Mouse (Mus musculus): ENCODE results near the gene Ttc27.

- TF ChIP-seq MAX (IDR thresholded peaks at IDR 0.05; ENCODE audit: low read length) (no peak), CTCF (IDR thresholded peaks at IDR 0.05 in 2 of 3, conservative IDR thresholded peaks at IDR 0.05 in 1 of 3; ENCODE audit: control insufficient read depth in 1 of 3, insufficient read depth in 1 of 3, low read depth in 2 of 3, low read length in 3 of 3, poor library complexity in 1 of 3, severe bottlenecking in 1 of 3) (no peak), GATA1 (IDR thresholded peaks at IDR 0.05; ENCODE audit: low read depth, low read length) (no peak), POLR2A (IDR thresholded peaks at IDR 0.05; ENCODE audit: control insufficient read depth in 1 of 2, insufficient read depth in 1 of 2, low read depth in 1 of 2, low read length in 2 of 2, poor library complexity in 1 of 2) (no peak), EP300 (IDR thresholded peaks at IDR 0.05; ENCODE audit: low read depth in 1 of 2, low read length in 2 of 2) (no peak), HCFC1 (IDR thresholded peaks at IDR 0.05; ENCODE audit: low read depth, low read length) (no peak), MXI1 (IDR thresholded peaks at IDR 0.05; ENCODE audit: low read depth, low read length) (no peak), NRF1 (IDR thresholded peaks at IDR 0.05; ENCODE audit: insufficient read depth, low read depth, low read length, poor library complexity, severe bottlenecking) (no peak)
These were observed 56.0 kb downstream of the Ttc27 start for GRCm38 (mm10) chr17:74773556-74773955.
